Mouse (Mus musculus): Measurements from ENCODE around the gene Alg1. TPM values are rescaled to one million over a fixed set of nuclear protein-coding genes. Genes with fewer than 3 reads are reported as not detected.

The Alg1 gene
- 22.4 TPM for polyA plus RNA-seq (2017; shearing (Covaris generic))

GRCm38 (mm10) chr16:5233418-5234313 lies at the start of gene Alg1:
Gene Alg1 (plus strand): TSS chr16:5233621.

GRCm38 (mm10) chr16:5203668-5204433 lies 29.6 kb upstream of the Alg1 start, which contains the start of gene Nagpa:
Gene Nagpa (minus strand): TSS chr16:5204012.

GRCm38 (mm10) chr16:5222140-5222539 lies 11.3 kb upstream of the Alg1 start, which contains the start of gene AU021092:
Gene AU021092 (minus strand): TSS chr16:5222299.

GRCm38 (mm10) chr16:5255779-5256496 lies 22.5 kb downstream of the Alg1 start, which contains the start of gene Eef2kmt:
Gene Eef2kmt (minus strand): TSS chr16:5255983.

Other genes starting within 250 kb of the Alg1 start
- gene Sept12, start 235.8 kb upstream of the Alg1 start, polyA plus RNA-seq (2017; shearing (Covaris generic)), result not detected
- not detected for gene Smim22, start 226.3 kb upstream of the Alg1 start, polyA plus RNA-seq (2017; shearing (Covaris generic))
- 21.6 TPM for gene Rogdi, start 220.1 kb upstream of the Alg1 start, polyA plus RNA-seq (2017; shearing (Covaris generic))
- 180 TPM for gene Glyr1, start 183.8 kb upstream of the Alg1 start, polyA plus RNA-seq (2017; shearing (Covaris generic))
- 18.5 TPM for gene Ubn1, start 183.6 kb upstream of the Alg1 start, polyA plus RNA-seq (2017; shearing (Covaris generic))
- 0.10 TPM for gene Ppl, start 101.2 kb upstream of the Alg1 start, polyA plus RNA-seq (2017; shearing (Covaris generic))
- not detected for gene Sec14l5, start 86.5 kb upstream of the Alg1 start, polyA plus RNA-seq (2017; shearing (Covaris generic))
- gene Nagpa, start 29.6 kb upstream of the Alg1 start, polyA plus RNA-seq (2017; shearing (Covaris generic)), result 9.4 TPM
- gene AU021092, start 11.3 kb upstream of the Alg1 start, polyA plus RNA-seq (2017; shearing (Covaris generic)), result not detected
- 57.7 TPM for gene Eef2kmt, start 22.4 kb downstream of the Alg1 start, polyA plus RNA-seq (2017; shearing (Covaris generic))